Mouse (Mus musculus) naive thymus-derived CD4-positive, alpha-beta T cell, adult 2 months (primary cell): ENCODE measurements around the gene Egfl8.

Source experiments
- DNase-seq: peaks from one replicate; pipeline ENCODE4 v3.0.0-alpha.2; 2011; ENCODE audit warnings: low read depth

The Egfl8 gene

DNA sequence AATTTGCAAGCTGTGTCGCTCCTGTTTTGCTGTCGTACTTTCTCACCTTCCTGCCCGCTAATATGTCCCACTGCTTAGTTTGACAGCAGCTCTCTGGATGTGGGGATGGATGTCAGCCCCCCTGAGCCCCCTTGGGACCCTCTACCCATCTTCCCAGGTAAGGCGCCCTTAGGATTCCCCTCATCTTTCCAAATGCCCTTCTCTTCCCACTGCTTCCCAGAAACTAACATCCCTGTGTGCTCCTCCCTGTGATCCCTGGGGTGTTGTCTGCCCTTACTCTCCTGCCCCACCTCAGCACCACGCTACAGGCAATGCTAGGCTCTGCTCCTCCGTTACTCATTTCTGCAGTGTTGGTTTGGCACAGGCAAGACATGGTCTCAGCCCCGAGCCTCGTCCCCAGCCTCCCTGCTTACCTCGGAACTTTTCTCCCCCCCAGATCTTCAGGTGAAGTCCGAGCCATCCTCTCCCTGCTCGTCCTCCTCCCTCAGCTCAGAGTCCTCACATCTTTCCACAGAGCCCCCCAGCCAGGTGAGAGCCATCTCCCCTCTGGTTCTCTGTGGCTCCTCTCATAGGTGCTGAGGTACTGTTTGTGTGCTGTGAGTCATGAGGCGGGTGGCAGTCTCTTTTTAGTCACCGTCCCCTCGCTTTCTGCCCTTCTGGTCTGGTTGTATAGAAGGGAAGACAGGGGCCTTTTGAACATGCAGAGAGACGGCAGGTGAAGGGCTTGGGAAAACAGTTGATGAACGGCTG is 32.5 kb upstream of the Egfl8 start:
- no peak for DNase-seq

DNA sequence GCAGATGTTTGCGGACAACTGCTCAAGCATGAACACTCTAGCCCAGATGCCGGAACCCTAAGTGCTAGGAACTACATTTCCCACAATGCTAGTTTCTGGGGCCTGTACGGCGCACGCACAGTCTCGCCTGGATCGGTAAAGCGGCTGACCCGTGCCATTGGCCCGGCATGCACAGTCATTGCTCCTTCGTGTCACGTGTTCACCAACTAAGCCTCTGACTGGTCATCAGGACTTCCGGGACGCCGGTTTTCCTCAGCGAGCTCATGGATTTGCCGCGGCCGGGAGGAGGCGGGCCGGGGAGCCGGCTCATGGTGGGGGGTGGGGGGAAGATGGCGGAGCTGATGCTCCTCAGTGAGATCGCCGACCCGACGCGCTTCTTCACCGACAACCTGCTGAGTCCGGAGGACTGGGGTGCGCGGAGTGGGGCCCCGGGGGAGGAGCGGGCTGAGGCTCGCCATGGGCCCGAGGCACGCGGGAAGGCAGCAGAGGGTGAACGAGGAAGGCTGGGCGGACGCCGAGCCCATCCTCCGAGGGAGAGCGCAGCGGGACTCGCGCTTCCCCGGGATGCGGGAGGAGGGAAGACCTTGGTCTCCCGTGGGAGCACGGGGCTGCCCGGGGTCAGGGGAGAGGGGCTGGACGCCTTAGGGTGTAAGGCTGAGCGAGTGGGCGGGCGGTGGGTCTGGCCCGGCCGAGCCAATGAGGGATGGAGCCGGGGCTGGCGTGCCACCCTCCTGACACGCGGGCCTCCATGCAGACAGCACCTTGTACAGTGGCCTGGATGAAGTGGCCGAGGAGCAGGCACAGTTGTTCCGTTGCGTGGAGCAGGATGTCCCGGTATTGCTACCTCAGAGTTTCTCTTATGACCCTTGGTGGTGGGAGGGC is 31.4 kb upstream of the Egfl8 start, which contains the start of gene Atf6b:
Gene Atf6b, plus strand, starts transcription at position 241 of the 882 bp plus-strand sequence.
- peak; percentile 97 for DNase-seq

DNA sequence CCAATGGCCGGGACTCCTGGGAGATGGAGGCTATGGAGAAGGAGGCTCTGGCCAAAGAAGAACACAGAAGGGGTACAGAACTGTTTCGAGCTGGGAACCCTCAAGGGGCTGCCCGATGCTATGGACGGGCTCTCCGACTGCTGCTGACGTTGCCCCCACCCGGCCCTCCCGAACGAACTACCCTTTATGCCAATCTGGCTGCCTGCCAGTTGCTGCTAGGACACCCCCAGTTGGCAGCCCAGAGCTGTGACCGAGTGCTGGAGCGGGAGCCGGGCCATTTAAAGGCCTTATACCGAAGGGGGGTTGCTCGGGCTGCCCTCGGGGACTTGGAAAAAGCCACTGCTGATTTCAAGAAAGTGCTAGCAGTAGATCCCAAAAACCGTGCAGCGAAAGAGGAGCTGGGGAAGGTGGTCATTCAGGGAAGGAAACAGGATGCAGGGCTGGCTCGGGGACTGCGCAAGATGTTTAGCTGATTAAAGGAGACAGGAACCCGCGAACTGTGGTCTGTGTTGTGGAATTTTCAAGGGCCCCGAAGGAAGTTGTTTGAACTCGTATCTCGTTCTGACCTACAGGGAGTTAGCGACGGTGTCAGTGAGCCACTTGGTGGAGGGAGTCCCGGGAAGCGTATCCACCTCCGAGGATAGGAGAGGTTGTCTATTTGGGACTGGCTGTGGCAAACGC is 30.2 kb upstream of the Egfl8 start:
- DNase-seq = peak; percentile 25

DNA sequence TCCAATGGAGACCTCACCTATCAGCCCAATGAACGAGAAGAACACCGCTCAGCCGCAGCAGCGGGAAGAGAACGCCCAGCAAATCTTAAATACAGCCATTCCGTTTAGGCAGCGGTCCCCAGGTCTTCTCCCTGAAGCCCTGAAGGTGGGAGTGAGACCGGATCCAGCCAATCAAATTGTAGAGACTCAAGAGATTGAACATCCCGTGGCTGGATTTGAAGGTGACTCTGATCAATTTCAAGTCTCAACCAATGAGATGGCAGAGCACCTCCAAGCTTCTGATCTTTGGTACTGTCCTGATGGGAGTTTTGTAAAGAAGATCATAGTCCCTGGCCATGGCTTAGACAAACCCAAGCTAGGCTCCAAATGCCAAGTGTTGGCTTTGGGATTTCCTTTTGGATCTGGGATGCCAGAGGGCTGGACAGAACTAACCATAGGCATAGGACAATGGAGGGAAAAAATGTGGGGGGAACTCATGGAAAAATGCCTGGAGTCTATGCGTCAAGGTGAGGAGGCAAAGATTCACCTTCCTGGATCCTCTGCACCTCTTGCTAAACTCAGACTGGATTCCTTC is 29.6 kb upstream of the Egfl8 start:
- DNase-seq = no peak

DNA sequence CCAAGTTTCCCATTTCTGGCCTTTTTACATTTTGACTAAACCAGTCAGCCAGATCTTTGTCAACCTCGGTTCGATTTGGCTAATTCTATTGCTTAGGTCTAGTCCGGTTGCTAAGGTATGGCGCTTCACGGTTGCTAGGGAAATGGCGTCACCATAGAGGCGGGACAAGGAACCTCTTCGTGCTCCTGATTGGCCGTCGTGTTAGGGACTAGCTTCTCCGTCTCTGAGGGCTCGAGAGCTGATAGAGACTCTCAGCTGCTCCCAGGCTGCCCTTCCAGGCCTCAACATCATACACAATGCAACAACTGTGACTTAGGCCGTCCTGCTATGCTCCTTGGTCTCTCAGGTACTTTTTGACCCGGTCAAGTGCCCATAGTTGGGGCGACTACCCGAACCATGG is 28.8 kb upstream of the Egfl8 start, which contains the start of gene Fkbpl:
Gene Fkbpl, plus strand, starts transcription at position 157 of the 400 bp plus-strand sequence.
- DNase-seq = peak; percentile 98

DNA sequence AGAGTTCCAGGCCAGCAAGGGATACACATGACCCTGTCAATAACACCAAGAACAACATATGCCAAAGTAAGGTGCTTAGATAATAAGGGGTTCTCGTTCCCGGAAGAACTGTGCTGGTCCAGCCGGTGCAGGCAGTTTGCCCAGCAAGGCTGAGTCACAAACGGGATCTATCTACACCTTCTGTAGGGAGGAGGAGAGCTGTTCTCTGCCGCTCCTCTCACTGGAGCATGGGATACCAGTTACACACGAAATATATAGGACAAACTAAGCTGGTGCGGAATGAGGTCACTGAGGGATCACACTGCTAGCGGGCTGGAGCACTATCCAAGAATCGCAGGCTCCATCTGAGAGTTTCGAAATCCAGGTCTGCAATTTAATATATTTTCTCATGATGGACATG is 28.2 kb upstream of the Egfl8 start:
- peak; percentile 24 for DNase-seq

DNA sequence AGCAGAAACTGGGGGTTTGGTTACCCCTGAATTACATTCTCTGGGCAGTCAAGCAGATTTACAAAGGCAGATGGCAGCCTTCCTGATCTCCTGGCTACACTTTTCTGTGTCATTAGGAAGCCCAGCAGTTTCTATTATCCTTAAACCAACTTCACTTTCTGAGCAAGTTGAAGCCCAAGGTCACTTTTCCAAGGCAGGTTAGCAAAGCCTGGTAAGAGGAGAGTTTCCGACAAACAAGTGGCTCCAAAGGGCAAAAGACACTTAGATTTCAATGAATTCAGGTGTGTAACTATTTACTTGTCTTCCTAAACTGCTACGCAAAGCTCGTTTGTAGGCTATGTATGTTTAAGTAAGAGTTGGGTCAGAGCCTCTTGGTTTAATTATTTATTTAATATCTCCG is 27.6 kb upstream of the Egfl8 start:
- DNase-seq = no peak

DNA sequence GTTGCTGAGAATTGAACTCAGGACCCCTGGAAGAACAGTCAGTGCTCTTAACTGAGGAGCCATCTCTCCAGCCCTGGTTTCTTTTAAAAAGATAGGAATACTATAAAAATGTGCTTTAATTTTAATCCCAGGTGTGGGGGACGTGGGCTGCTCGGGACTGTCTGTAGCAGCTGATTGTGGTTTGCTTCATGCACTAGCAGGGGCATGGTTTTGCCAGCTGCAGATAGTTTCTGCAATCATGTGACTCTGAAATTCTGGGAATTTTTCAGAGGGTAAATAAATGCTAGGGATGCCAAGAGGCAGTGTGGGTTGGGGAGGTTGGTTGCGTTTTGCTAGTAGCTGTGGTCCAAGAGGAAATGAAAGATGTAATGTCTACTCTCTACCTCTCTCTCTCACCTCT is 26.2 kb upstream of the Egfl8 start:
- DNase-seq = no peak

DNA sequence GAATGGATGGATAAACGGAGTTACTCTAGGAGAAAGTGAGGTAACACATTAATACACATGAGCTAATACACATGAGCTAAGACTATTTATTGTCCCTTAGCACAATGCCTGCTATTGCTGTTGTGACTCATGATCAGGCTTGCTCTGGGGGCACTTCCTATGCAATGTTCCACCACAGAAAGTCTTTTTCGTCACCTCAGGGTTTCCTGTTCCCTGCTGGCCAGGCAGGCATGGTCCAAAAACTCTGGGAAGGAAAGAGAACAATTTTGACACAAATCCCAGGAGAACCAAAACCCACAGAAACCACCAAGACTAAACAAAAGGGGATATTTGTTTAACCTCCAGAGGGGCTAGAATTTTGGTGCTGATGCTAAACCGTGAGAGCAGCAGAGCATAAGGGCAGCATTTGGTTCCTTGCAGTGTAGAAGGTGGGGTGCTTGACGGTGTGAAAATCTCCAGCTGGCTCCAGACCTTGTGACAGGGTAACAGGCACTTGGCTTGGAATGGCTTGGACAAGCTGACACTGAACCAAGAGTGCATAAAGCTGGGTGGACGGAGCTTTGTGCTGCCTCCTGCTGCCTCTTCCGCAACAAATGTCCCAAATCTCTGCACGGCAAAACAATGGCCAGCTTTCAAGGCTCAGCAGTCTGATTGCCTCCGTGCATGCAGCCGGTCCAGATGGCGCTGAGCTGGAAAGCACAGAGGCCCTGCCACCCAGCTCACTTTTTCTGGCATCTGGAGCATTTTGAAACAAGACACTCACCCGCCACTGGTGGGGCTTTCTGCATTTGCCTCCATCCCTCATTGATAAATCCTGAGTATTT is 25.2 kb upstream of the Egfl8 start:
- no peak for DNase-seq

DNA sequence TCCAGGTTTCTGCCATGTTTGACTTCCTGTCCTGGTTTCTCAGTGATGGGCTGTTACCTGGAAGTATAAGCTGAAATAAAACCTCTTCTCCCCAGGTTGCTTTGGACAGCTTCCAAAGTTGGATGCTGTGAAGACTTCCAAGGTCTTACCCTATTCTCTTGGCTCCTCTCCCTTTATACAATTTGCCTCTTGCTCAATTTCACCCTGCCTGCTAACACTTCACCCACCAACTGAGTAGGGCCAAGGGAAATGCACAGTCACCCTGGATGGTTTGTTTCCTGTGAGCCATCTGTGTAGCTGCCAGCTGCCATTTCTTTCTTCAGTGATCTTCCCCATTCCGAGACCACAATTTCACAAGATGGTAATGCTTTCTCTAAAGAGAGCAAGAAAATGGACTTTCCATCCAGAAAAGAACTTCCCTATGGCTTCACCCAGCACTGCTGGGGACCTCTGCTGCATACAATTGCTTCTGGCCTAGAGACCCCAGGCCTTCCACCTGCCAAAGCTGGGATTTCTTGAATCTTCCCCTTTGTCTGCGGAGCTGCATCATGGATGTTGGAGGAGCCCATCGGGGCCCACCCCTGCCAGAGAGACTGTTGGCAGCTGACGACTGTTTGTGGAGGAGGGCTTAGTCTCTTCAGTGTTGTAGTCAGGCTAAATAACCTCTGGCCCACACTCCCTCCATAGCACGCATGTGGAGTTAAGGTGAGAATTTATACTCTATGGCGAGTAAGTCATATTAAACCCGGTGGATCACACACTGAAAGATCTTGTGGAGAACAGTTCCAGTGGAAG is 23.9 kb upstream of the Egfl8 start:
- DNase-seq = no peak

DNA sequence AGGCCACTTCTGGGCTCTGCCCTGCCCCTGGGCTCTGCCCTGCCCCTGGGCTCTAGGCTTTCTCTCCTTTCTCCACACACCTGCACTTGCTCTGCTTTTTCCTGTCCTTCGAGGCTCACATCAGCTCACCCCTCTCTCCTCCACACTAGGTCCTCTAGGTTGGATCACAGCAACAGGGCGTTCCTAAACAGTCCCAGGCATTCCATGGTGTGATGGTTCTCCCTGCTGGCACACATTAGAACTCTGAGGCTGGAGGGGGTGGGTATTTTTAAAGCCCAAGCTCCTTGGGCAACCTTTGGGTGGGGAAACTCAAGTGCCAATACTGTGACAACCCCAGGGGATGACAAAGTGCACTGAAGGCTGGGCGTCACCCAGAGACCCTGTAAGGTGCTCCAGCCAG is 21.7 kb upstream of the Egfl8 start:
- no peak for DNase-seq

DNA sequence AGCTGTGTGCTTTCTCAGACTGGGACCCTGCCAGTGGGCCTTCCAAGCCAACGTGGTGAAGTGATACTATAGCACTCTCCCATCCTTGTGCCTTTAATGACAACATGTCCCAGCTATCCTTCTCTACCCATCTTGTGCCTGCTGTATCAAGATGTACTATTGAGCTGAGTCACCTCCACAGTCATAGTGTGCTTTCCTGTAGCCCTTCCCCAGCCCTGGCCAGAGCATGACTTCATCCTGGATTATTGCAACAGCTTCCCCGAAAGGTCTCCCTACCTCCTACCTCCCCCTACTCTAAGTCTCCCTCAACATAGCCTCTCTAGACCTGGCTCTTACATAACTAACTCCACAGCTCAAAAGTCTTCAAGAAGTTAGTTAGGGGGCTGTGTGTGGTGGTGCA is 19.9 kb upstream of the Egfl8 start:
- DNase-seq = no peak

DNA sequence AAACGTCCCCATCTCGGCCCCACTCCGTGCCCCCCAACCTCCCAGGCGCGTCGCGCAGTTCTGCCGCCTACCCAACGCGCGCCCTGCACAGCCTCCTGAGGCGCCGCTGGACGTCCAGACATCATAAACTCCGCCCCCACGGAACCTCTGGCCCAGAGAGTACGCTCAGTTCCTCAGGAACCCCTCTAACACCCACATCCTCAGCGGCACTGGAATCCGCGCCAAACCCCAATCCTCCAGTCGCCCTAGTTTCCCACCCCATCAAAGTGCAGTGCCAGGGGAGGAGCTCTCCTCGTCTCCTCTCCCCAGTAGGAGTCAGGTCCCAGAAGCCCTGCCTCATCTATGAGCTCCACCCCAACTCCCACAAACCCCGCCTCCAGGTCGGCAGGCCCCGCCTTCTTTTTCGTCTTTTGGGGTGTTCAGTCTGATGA is 16.5 kb upstream of the Egfl8 start:
- DNase-seq = peak; percentile 79

DNA sequence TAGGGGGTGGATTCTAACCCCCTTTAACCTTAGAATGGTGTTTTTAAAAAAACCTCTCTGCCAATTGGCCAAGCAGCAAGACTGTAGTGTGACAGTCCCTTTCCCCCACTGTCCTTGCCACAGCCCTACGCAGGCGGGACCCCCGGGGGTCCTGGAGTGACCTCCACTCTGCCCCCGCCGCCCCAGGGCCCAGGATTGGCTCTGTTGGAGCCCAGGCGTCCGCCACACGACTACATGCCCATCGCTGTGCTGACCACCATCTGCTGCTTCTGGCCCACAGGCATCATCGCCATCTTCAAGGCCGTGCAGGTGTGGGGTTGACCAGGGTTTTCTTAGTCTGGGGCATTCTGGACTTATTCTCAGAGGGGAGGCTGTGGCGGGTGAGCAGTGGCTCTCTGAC is 15.9 kb upstream of the Egfl8 start:
- DNase-seq = no peak

DNA sequence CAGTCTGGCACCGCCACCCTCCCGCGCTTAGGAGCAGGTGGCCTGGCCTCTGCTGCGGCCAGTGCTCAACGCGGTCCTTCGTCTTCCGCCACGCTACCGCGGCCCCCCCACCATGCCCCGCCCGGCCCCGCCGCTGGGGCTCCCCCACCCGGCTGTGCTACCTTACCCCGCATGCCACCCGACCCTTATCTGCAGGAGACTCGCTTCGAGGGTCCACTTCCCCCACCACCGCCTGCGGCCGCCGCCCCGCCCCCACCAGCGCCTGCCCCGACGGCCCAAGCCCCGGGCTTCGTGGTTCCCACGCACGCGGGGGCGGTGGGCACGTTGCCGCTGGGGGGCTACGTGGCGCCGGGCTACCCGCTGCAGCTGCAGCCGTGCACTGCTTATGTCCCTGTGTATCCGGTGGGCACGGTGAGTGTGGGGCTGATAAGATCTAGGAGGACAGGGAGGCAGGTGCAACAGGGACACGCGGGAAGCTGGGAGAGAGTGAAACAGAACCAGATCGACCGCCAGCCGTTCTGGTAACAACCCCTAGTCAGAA is 15.1 kb upstream of the Egfl8 start:
- DNase-seq = peak; percentile 40

DNA sequence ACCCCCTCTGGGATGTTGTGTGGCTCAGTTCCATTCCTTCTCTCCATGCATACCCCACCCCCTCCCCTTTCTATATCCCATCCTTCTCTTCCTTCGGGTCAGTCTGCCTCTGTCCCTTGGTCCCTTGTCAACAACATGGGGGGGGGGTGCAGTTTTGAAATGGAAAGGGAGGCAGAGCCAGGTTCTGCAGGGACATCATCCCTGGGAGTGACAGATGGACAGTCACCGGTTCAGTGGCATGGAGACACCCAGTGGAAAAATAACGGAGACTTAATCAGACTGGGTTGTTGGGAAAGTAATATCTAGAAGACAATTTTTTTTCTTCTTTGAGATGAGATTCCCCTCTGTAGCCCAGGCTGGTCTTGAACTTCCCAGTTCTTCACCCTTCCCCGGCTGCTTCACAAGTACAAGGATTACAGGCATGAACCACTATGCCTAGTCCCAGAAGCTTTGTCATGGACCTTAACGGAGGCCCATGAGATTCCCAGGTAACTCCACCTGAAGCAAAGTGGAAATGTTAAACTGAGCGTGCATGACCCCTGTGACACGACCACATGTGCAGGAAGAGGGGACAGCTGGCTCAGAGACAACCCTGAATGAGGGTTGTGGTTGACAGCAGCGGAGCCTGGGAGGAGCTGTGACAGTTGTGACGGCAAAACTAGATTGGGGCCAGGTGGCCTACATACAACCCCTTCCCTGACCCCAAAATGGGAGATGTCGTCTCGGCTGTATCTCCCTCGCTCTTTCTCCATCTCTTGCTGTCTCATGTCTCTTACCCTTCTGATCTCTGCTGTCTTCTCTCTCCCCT is 14.2 kb upstream of the Egfl8 start:
- DNase-seq = peak; percentile 71

DNA sequence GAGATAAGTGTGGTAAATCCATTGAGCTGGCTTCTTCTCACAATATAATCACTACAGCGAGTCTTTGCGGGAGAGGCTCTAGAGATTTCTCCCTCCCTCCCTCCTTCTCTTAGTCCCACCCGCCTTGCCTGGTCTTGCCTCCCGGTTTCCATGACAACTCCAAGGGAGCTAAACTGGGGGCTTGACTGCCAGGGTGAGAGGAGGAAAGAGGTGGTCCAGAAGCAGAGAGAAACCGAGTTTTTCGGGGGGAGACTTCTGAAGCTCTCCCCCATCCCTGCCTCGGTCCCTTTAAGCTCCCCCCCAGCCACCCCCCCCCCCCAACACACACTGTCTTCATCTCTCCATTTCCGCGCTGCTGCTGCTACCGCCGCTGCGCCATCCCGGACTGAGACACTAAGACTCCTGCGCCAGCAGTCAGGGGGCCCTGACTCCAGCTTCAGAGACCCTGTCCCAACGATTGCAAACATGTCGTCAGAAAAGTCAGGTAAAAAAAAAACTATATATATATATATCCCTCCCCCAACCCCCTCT is 13.5 kb upstream of the Egfl8 start, which contains the start of gene Prrt1:
Gene Prrt1, plus strand, starts transcription at position 313 of the 531 bp plus-strand sequence.
- peak; percentile 39 for DNase-seq

DNA sequence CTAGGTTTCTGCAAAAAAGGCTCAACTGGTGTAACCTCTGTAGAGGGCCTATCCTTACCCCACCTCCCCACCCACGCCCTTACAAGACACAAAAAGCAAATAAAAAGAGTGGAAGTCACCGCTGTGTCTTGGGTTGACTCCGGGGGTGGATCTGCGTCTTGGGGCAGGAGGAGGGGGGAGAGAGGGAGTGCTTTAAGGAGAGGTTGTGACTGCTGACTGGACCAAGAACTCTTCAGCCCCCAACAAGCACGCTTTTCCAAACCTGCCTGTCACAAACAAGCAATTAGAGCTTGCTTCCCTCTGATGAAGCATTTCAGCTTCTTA is 12.8 kb upstream of the Egfl8 start:
- no peak for DNase-seq
